Mouse (Mus musculus): ENCODE data around the gene Ttc30a2. TPM values are rescaled to one million over a fixed set of nuclear protein-coding genes. Genes with fewer than 3 reads are reported as not detected.

Ttc30a2 gene
- polyA plus RNA-seq, 1 experiment from 2014 or later = 1.2 TPM

DNA sequence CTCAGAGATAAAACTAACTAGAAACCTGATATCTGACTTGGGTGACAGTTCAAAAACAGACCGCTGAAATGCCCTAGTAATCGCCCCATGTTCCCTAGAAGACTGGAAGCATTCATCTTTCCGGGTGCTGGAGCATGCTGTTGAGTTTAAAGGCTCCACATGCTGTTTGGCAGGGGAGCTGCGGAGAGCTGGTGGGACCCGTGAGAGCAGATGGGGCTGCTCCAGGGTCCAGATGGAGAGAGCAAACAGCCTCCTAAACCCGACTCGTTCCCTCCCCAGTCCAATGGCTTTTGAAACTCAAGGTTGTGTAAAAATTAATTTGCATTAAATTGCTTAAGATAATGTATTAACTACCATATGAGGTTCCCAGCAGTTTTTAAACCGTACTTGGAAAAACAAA is 20.7 kb upstream of the Ttc30a2 start:
- no peak overlapping the region for H3K4me3 ChIP-seq (ENCODE audit: low read depth, low read length)
- no peaks in the 10 kb centered on the region for H3K27me3 ChIP-seq (ENCODE audit: control insufficient read depth, insufficient read depth, low read length)
- 14% methylated on average over 8 of the region's 8 CpGs for WGBS
- no peaks in the 10 kb centered on the region for H3K36me3 ChIP-seq (ENCODE audit: control insufficient read depth, insufficient read depth, low read length)
- no peak overlapping the region for H3K27ac ChIP-seq (ENCODE audit: low read depth, low read length)
- no peak overlapping the region for H3K9ac ChIP-seq (replicated peaks; ENCODE audit: low read depth, low read length)
- H3K4me1 ChIP-seq (ENCODE audit: control insufficient read depth, insufficient read depth, low read length) = no peaks in the 10 kb centered on the region
- H3K9me3 ChIP-seq (ENCODE audit: control insufficient read depth, low read length) = no peaks in the 10 kb centered on the region
- peak; percentile 45; the same call in 1 of the 2 replicates for ATAC-seq (ENCODE audit: low read depth)
- H3K4me2 ChIP-seq (ENCODE audit: low read depth, low read length) = no peak overlapping the region

DNA sequence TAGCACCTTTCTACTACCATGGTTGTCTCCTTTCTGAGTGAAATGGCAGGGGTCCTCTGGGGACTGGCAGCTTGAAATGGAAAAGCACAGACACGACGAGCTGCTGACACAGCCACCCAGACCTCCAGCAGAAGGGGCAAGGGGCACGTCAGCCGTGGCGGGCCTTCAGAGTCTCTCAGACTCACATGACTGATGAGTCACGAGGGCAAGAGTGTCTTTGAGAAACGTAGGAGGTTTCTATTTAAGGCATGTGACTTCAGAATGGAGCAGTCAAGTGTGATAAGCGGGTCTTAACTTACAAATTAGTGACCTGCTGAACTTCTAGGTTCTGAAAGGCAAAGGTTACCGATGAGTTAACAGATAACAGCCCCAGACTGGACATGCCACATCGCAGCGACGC is 19.8 kb upstream of the Ttc30a2 start:
- WGBS = 52% methylated on average over 12 of the region's 12 CpGs
- Histone ChIP-seq H3K9ac (replicated peaks; ENCODE audit: low read depth, low read length) (no peak overlapping the region), H3K4me2 (ENCODE audit: low read depth, low read length) (no peak overlapping the region), H3K4me3 (ENCODE audit: low read depth, low read length) (no peak overlapping the region), H3K36me3 (ENCODE audit: control insufficient read depth, insufficient read depth, low read length) (no peaks in the 10 kb centered on the region), H3K9me3 (ENCODE audit: control insufficient read depth, low read length) (no peaks in the 10 kb centered on the region), H3K27me3 (ENCODE audit: control insufficient read depth, insufficient read depth, low read length) (no peaks in the 10 kb centered on the region), H3K4me1 (ENCODE audit: control insufficient read depth, insufficient read depth, low read length) (no peaks in the 10 kb centered on the region), H3K27ac (ENCODE audit: low read depth, low read length) (no peak overlapping the region)
- ATAC-seq (ENCODE audit: low read depth) = no peak

DNA sequence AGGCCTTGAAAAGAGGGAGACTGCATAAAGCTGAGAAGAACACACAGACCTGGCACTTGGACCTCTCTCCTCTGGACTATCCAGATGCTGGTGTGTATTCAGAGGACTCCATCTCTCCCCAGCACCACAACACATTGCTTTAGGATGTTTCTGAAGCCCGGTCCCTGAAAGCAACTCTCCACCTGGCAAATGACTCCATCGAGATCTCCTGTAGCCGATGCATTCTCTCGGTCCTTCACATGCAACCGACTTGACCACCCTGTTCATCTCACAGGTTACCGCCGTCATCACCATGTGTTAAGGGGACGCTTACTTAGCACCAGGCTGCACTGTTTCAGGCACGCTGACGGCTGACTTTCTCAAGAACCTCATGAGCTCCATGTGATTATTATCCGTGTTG is 16.9 kb upstream of the Ttc30a2 start:
- H3K4me3 ChIP-seq (ENCODE audit: low read depth, low read length) = no peak overlapping the region
- H3K9ac ChIP-seq (replicated peaks; ENCODE audit: low read depth, low read length) = no peak overlapping the region
- H3K27ac ChIP-seq (ENCODE audit: low read depth, low read length) = no peak overlapping the region
- no peaks in the 10 kb centered on the region for H3K27me3 ChIP-seq (ENCODE audit: control insufficient read depth, insufficient read depth, low read length)
- no peak overlapping the region for H3K4me2 ChIP-seq (ENCODE audit: low read depth, low read length)
- peaks cover 9% of the 10 kb centered on the region; the same call in 1 of the 2 replicates for H3K4me1 ChIP-seq (ENCODE audit: control insufficient read depth, insufficient read depth, low read length)
- no peaks in the 10 kb centered on the region for H3K36me3 ChIP-seq (ENCODE audit: control insufficient read depth, insufficient read depth, low read length)
- no peak for ATAC-seq (ENCODE audit: low read depth)
- 94% methylated on average over 11 of the region's 11 CpGs for WGBS
- H3K9me3 ChIP-seq (ENCODE audit: control insufficient read depth, low read length) = no peaks in the 10 kb centered on the region

DNA sequence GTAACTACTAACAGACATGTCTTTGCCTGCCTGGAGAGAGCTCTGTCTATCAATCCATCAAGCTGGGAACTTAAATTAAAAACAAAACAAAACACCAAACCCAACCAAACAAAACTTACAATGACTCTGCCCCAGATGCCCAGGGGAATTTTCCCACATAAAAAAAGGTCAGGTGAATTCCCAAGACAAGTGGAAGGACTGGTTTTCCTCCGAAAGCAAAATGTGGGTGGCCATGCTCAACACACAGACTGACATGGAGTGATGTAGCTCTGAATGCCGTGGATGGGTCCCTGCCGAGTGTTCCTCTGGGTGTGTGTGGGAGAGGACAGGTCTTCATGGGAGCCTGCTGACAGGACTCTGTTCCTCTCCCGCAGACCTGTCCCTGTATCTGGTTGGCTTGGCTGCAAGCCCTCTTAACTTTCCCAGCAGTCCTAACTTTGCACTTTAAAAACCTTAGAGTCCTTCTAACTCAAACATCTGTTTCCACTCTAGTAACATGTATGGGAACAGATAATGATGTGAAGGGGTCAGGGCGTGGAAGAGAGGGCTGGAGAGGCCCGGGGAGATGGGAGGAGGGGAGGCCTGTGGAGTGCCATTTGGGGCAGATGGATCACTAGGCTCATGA is 13.7 kb upstream of the Ttc30a2 start:
- Histone ChIP-seq H3K27me3 (ENCODE audit: control insufficient read depth, insufficient read depth, low read length) (no peaks in the 10 kb centered on the region), H3K9ac (replicated peaks; ENCODE audit: low read depth, low read length) (no peak overlapping the region), H3K4me1 (ENCODE audit: control insufficient read depth, insufficient read depth, low read length) (peaks cover 32% of the 10 kb centered on the region), H3K27ac (ENCODE audit: low read depth, low read length) (no peak overlapping the region), H3K4me2 (ENCODE audit: low read depth, low read length) (no peak overlapping the region), H3K9me3 (ENCODE audit: control insufficient read depth, low read length) (no peaks in the 10 kb centered on the region), H3K4me3 (ENCODE audit: low read depth, low read length) (no peak overlapping the region), H3K36me3 (ENCODE audit: control insufficient read depth, insufficient read depth, low read length) (no peaks in the 10 kb centered on the region)
- WGBS = 58% methylated on average over 6 of the region's 6 CpGs
- ATAC-seq (ENCODE audit: low read depth) = no peak

DNA sequence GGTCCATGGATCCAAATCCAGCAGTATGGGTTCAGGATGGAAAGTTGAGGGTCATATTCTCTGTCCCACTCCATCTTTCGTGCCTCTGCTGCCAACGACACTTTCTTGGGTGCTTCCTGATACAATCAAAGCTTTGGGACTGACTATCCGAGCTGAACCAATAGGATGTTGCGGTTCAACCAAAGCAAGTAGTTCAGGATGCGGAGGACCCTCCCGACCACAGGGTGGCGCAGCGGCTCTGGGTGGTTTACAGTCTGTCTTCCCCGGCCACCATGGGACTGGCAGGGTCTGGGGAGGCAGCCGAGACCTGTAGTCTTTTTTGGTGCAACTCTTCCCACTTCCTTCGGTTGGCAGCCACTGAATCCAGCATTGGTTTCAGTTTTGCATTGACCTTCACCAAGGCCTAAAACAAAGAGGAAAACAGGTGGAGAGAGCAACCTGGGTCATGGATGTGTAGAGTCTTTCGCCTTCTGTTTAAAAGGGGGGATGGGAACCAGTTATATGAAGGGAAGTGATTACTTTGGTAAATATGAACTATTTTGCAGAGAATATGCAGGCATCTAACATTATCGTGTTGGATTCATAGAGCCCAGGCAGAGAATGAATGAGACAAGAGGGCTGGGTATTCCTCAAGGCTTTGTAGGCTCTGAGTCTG is 13.0 kb upstream of the Ttc30a2 start:
- no peak overlapping the region for H3K9ac ChIP-seq (replicated peaks; ENCODE audit: low read depth, low read length)
- H3K27ac ChIP-seq (ENCODE audit: low read depth, low read length) = no peak overlapping the region
- H3K4me2 ChIP-seq (ENCODE audit: low read depth, low read length) = no peak overlapping the region
- H3K9me3 ChIP-seq (ENCODE audit: control insufficient read depth, low read length) = no peaks in the 10 kb centered on the region
- H3K4me1 ChIP-seq (ENCODE audit: control insufficient read depth, insufficient read depth, low read length) = peaks cover 38% of the 10 kb centered on the region
- ATAC-seq (ENCODE audit: low read depth) = no peak
- no peaks in the 10 kb centered on the region for H3K36me3 ChIP-seq (ENCODE audit: control insufficient read depth, insufficient read depth, low read length)
- 55% methylated on average over 13 of the region's 13 CpGs for WGBS
- no peak overlapping the region for H3K4me3 ChIP-seq (ENCODE audit: low read depth, low read length)
- H3K27me3 ChIP-seq (ENCODE audit: control insufficient read depth, insufficient read depth, low read length) = no peaks in the 10 kb centered on the region

DNA sequence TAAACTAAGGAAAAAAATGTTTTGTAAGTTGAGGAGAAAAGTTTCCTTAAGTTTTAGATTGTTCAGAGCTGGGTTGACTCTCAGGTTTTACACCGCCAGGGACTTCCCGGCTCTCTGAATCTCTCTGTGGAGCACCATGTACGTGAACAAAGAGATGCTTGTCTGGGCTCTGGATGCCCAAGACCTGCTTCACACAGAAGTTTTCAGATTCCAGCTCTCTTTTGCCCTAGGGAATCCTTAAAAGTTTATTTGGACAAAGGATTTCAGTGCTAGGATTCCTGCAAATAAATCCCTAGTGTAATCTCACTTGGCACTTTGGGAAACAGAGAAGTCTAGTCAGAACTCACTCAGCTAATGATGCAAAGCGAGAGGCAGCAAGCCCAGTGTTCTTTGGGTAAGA is 11.7 kb upstream of the Ttc30a2 start:
- peaks cover 40% of the 10 kb centered on the region for H3K4me1 ChIP-seq (ENCODE audit: control insufficient read depth, insufficient read depth, low read length)
- H3K9ac ChIP-seq (replicated peaks; ENCODE audit: low read depth, low read length) = no peak overlapping the region; the same call in 1 of the 2 replicates
- peak overlapping the region; percentile 95 for H3K27ac ChIP-seq (ENCODE audit: low read depth, low read length)
- H3K9me3 ChIP-seq (ENCODE audit: control insufficient read depth, low read length) = no peaks in the 10 kb centered on the region
- no peak for ATAC-seq (ENCODE audit: low read depth)
- H3K4me3 ChIP-seq (ENCODE audit: low read depth, low read length) = no peak overlapping the region
- H3K27me3 ChIP-seq (ENCODE audit: control insufficient read depth, insufficient read depth, low read length) = no peaks in the 10 kb centered on the region
- no peaks in the 10 kb centered on the region for H3K36me3 ChIP-seq (ENCODE audit: control insufficient read depth, insufficient read depth, low read length)
- peak overlapping the region; percentile 39; the same call in 1 of the 2 replicates for H3K4me2 ChIP-seq (ENCODE audit: low read depth, low read length)
- WGBS = 47% methylated on average over 4 of the region's 4 CpGs

DNA sequence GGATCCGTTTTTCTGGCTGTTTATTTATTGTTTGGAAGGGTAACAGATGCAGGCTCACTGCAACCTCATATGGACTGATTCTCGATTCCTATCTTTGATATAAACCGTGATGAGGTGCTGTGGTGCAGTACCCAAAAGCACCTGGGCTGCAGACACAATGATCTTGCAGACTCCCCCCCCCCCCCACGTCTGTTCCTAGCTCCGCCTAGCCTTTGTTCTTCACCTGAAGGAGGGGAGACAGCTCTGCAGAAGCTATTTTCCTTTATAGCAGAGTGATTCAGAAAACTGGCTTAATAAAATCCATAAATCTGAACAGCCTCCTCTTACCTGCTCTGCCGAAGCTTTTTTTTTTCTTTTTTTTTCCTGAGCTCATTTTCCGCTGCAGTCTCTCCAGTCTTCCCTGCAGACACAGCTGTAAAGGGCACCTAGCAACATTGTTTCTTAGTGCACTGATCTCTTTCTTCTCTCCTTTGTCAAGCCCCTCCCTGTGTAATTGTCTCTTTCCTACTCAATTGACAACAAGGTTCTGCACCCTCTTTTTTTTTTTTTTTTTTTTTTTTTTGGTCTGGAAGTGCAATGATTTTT is 10.9 kb upstream of the Ttc30a2 start:
- H3K4me3 ChIP-seq (ENCODE audit: low read depth, low read length) = peak overlapping the region; percentile 8
- ATAC-seq (ENCODE audit: low read depth) = peak; percentile 78
- H3K27ac ChIP-seq (ENCODE audit: low read depth, low read length) = peak overlapping the region; percentile 95
- H3K27me3 ChIP-seq (ENCODE audit: control insufficient read depth, insufficient read depth, low read length) = no peaks in the 10 kb centered on the region
- no peaks in the 10 kb centered on the region for H3K36me3 ChIP-seq (ENCODE audit: control insufficient read depth, insufficient read depth, low read length)
- WGBS = 9% methylated on average over 7 of the region's 7 CpGs
- H3K4me2 ChIP-seq (ENCODE audit: low read depth, low read length) = peak overlapping the region; percentile 39
- H3K4me1 ChIP-seq (ENCODE audit: control insufficient read depth, insufficient read depth, low read length) = peaks cover 40% of the 10 kb centered on the region
- peak overlapping the region; percentile 46 for H3K9ac ChIP-seq (replicated peaks; ENCODE audit: low read depth, low read length)
- H3K9me3 ChIP-seq (ENCODE audit: control insufficient read depth, low read length) = no peaks in the 10 kb centered on the region

DNA sequence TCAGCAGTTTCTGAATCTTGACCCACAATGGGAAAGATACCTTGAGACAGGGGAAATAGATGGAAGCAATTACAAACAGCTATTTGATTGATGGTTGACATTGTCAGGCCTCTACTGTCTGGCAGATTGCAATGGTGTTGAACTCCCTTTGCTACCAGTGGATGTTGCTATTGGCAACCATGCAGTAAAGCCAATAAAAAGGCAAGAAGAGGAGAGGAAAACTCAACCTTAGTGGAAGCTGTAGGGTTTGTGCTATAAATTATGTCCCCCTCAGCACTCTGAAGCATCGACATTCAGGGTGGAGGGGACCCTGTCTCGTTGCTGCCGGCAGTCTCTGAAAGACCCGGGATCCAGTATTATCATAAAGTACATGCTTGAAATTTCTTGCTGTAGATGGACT is 10.4 kb upstream of the Ttc30a2 start:
- H3K27ac ChIP-seq (ENCODE audit: low read depth, low read length) = peak overlapping the region; percentile 95
- H3K9ac ChIP-seq (replicated peaks; ENCODE audit: low read depth, low read length) = peak overlapping the region; percentile 46
- no peaks in the 10 kb centered on the region for H3K27me3 ChIP-seq (ENCODE audit: control insufficient read depth, insufficient read depth, low read length)
- no peaks in the 10 kb centered on the region for H3K9me3 ChIP-seq (ENCODE audit: control insufficient read depth, low read length)
- peak overlapping the region; percentile 39 for H3K4me2 ChIP-seq (ENCODE audit: low read depth, low read length)
- H3K4me1 ChIP-seq (ENCODE audit: control insufficient read depth, insufficient read depth, low read length) = peaks cover 40% of the 10 kb centered on the region
- peak; percentile 77 for ATAC-seq (ENCODE audit: low read depth)
- 3% methylated on average over 4 of the region's 4 CpGs for whole genome bisulfite sequencing
- H3K4me3 ChIP-seq (ENCODE audit: low read depth, low read length) = peak overlapping the region; percentile 8; the same call in 1 of the 2 replicates
- no peaks in the 10 kb centered on the region for H3K36me3 ChIP-seq (ENCODE audit: control insufficient read depth, insufficient read depth, low read length)

DNA sequence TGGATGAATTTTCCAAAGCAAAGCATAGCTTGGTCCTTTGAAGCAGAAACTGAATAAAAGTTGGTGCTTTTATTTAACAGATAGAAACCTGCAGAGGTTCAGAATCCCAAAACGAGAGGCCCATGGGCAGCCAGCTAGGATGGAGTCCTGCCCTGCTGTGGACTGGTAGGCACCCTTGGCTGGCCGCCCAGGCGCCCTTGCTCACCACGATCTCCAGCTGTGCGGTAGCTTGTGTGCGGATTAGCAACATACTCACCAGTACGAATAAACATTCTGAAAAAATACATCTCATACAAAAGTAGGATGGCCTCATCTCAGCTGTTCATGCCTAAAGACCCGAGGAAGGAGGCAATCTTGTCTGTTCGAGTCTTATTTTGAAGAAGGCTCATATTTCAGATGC is 9.8 kb upstream of the Ttc30a2 start:
- Histone ChIP-seq H3K36me3 (ENCODE audit: control insufficient read depth, insufficient read depth, low read length) (no peaks in the 10 kb centered on the region), H3K4me3 (ENCODE audit: low read depth, low read length) (no peak overlapping the region), H3K9ac (replicated peaks; ENCODE audit: low read depth, low read length) (no peak overlapping the region), H3K27ac (ENCODE audit: low read depth, low read length) (peak overlapping the region; percentile 95), H3K4me2 (ENCODE audit: low read depth, low read length) (no peak overlapping the region), H3K9me3 (ENCODE audit: control insufficient read depth, low read length) (no peaks in the 10 kb centered on the region), H3K4me1 (ENCODE audit: control insufficient read depth, insufficient read depth, low read length) (peaks cover 40% of the 10 kb centered on the region), H3K27me3 (ENCODE audit: control insufficient read depth, insufficient read depth, low read length) (no peaks in the 10 kb centered on the region)
- ATAC-seq (ENCODE audit: low read depth) = no peak
- 58% methylated on average over 9 of the region's 9 CpGs for WGBS

Measured in neural tube, embryonic 14.5 days (tissue).